Mouse (Mus musculus) inflammation-experienced regulatory T-cells (primary cell): ENCODE data around the gene Padi1. TPM values are rescaled to one million over a fixed set of nuclear protein-coding genes. Genes with fewer than 3 reads are reported as not detected.

Experiments
- polyA plus RNA-seq, 2 experiments: library from polyadenylated mRNA; unstranded; fragments of 100-300 nt; shearing (Covaris generic); gene quantifications; one replicate each; pipeline ENCODE4 v1.2.1; 2017

Gene Padi1
- polyA plus RNA-seq = under 1 TPM; 0.12 to 0.31 TPM

GRCm38 (mm10) chr4:140845666-140846065 is at the start of gene Padi1:
Gene Padi1, minus strand, starts transcription at chr4:140845778.

GRCm38 (mm10) chr4:140810458-140811260 is 34.9 kb downstream of the Padi1 start, which contains the start of gene Padi3:
Gene Padi3, minus strand, starts transcription at chr4:140810648.

DNA sequence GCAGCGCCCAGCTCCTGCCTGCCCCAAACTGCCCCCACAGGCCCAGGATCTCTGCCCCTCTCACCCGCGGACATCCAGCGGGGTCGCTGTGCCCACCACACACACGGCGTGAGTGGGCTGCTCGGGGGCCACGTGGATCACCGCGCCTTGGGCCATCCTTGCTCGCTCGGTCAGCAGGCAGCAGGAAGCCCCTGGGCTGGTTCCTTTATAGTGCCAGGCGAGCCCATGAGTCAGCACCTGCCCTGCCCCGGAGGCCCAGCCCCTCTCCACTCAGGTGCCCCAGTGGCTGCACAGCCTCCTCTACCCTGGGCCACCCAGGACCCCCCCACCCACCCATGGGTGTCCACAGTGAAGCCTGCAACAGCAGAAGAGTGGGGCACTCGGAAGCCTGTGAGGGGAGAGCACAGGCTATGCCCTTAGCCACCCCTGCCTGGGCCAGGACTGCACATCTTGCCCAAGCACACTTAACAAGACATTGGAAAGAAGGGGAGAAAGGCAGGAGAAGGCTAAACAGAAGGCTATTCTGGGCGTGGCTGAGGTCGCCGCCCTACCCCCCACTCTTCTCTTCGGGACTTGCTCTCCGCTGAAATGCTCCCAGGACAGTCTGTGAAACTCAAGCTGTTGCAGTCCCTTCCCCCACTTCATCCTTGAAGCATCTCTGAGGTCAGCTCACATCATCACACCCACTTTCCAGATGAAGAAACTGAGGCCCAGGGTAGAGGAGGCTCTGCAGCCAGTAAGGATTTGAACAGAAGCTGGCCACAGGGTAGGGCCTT is 71.4 kb downstream of the Padi1 start, which contains the start of gene Padi4:
Padi4 (minus strand) TSS at position 212 of the 776 bp plus-strand sequence.

Other genes with a start within 250 kb of the Padi1 start
- gene Arhgef10l, start 179.8 kb downstream of the Padi1 start, polyA plus RNA-seq = 1 to 10 TPM in 1 of 2 experiments, under 1 TPM in 1; 0.71 to 1.0 TPM
- 100 to 1,000 TPM in 1 of 2 experiments, 10 to 100 TPM in 1; 88.8 to 102 TPM for gene Rcc2, start 145.2 kb downstream of the Padi1 start, polyA plus RNA-seq
- gene Padi6, start 103.1 kb downstream of the Padi1 start, polyA plus RNA-seq = under 1 TPM; 0.24 to 0.39 TPM
- gene Padi4, start 71.5 kb downstream of the Padi1 start, polyA plus RNA-seq = 1 to 10 TPM in 1 of 2 experiments, under 1 TPM in 1; 0.31 to 1.6 TPM
- gene Padi3, start 35.1 kb downstream of the Padi1 start, polyA plus RNA-seq = under 1 TPM in 1 of 2 experiments, not detected in 1; 0.17 TPM
- 10 to 100 TPM; 10.2 to 21.8 TPM for gene Padi2, start 60.6 kb upstream of the Padi1 start, polyA plus RNA-seq
- gene Sdhb, start 115.4 kb upstream of the Padi1 start, polyA plus RNA-seq = 100 to 1,000 TPM; 222 to 250 TPM
- gene Atp13a2, start 141.1 kb upstream of the Padi1 start, polyA plus RNA-seq = 10 to 100 TPM; 50.3 to 53.5 TPM
- under 1 TPM in 1 of 2 experiments, not detected in 1; 0.75 TPM for gene Mfap2, start 164.6 kb upstream of the Padi1 start, polyA plus RNA-seq
- 1 to 10 TPM; 6.0 to 9.1 TPM for gene Crocc, start 214.8 kb upstream of the Padi1 start, polyA plus RNA-seq
- 100 to 1,000 TPM; 127 to 136 TPM for gene Necap2, start 232.6 kb upstream of the Padi1 start, polyA plus RNA-seq
- 1 to 10 TPM in 1 of 2 experiments, under 1 TPM in 1; 0.60 to 2.0 TPM for gene Spata21, start 242.6 kb upstream of the Padi1 start, polyA plus RNA-seq